Mouse (Mus musculus): ENCODE results near the gene Arhgef40.

Arhgef40 gene

DNA sequence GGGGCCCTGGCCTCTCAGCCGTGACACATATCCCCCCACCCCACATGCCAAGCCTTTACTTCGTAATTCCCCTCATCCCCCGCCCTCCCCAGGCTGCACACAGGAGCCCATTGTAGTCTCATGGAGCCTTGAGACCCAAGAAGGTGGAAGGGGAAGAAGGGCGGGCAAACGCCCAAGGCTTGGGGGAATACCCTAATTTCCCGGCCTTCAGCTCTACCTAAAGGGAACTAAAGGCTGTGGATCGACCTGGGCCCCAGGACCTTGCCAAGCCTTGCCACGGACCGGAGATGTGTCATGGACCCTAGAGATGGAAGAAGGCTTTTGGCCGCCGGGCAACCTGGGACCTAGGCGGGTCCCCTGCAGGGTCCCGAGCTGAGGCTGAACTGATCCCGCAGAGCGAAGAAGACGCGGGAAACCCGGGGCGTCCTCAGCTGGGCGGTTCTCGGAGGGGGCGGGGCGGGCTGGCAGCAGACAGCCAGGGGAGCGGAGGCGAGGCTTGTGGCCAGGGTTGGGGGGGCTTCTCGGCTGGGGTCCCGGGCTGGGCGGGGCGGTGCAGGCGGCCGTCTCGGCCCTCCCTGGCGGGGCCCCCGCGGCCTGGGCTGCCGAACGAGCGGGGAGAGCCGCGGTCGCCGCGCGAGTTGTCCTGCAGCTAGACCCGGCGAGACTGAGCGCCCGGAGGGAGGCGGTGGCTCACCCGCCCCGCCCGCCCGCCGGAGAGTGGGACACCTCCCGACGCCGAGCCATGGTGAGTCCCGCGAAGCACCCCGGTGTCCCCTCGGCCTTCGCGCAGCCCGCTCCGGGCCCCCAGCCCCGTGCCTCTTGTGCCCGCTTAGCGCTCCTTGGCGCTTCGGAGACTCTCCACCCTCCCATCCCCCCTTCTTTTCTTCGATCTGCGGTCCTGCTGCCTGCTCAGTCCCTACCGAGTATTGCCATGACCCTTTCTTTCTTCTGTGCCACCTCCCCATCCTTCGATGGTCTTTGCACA is at the start of gene Arhgef40:
TSS of gene Arhgef40 (plus strand) at position 473 of the 985 bp plus-strand sequence.
- peak; percentile 99 for DNase-seq

DNA sequence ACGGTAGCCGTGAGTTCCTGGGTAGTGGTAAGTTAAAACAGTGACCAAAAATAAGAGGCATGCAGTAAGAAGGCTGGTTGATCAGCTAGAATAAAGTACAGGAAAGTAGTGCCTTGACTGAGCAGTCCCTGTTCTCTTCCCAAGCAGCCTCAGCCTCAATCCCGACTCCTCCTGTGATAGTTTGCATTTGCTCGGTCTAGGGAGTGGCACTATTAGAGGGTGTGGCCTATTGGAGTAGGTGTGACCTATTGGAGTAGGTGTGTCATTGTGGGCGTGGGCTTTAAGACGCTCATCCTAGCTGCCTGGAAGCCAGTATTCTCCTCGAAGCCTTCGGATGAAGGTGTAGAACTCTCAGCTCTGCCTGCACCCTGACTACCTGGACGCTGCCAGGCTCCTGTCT is 45.5 kb upstream of the Arhgef40 start:
- no peak for DNase-seq

DNA sequence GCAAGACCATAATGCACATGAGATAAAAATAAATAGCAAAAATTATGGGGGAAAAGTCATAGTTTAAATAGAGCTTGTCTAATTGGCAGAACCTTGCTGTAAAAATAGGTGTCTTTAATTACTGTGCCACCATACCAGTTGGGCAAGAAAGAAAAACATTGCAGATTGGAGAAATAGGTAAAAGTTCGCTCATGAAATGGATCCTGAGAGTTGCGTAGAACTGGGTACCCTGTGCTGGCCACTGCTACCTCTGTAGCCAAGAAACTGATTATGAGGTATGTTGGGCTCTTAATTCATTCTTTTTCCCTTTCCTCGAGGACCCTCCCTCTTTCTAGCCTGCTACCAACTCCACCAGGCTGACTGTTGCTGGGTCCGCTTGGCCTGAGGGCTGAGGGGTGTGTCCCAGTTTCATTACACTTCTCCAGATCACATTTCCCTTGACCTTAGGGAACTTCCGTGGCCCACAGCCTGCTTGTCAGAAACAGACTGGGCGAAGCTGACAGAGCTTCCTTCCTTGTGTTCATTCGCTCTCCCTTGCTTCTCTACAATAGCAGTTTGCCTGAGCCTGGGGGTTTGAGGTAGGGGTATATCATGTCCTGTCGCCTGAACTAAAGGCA is 43.5 kb upstream of the Arhgef40 start:
- peak; percentile 95 for DNase-seq

DNA sequence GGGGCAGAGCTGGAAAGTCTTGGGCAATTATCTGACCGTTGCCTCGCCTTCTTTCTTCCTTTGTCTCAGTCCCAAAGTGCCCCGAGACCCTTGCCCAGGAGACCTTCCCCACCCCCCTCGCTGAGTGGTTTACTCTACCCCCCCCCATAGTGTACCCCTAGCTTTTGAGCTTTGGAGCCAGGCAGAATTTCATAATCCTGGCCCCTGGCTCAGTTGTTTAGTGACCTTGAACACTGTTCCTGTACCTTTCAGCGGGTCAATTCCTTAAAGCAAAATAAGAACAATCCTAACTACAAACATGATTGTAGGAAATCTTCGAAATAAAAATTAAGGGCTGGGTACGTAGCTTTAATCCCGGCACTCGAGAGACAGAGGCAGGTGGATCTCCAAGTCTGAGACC is 42.9 kb upstream of the Arhgef40 start:
- DNase-seq: no peak

- no peak for DNase-seq
These were observed 42.3 kb upstream of the Arhgef40 start for GRCm38 (mm10) chr14:51942236-51942635.

DNA sequence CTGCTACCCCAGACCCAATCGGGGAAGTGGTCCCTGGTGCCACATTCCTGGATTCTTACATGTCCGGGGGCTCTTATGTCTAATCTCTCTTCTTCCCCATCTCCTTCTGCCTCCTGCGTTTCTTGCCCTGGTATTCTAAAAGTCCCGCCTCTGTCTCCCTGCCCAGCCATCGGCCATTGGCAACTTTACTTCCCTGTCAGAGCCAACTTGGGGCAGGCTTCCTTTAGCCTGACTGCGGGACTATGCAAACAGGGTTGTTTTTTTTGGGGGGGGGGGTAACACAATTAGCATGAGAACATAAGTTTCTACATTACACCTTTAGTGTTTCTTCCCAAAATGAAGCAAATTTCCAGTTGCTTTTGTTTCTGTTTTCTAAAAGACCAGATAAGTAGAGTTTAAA is 41.2 kb upstream of the Arhgef40 start:
- DNase-seq: no peak

GRCm38 (mm10) chr14:51960316-51960715 is 24.2 kb upstream of the Arhgef40 start:
- DNase-seq: no peak

DNA sequence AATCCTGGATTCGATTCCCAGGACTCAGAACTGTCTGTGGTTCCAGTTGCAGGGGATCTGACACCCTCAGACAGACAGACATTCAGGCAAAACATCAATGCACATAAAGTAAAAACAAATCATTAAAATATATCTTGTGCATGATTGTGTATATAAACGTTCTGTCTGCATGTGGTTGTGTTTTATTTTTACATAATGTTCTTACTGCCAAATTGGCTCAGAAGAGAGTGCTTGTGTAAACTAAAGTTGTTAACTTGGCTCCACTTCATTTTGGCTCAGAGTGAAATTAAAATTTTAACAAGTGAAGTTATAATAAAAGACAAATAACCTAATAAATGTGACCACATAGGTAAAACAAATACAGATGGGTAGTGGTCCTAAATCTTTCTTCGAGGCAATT is 17.1 kb upstream of the Arhgef40 start:
- DNase-seq: no peak

DNA sequence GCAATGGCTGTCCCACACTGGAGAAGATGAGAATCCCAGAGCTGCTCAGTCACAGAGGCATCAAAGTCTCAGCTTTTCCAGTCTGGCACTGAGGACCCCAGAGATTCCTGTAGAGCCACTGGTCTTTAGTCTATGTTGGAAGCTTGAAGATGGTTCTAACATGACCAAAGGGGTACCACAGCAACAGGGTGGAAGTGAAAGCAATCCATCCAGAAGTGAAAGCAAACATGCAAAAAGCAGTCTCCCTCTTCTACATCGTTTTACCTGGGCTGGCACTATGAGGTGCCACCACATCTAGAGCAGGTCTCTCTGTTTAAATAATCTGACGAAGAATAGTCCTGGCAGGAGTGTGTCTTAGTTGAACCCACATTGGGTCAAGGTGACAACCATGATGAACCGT is 5.3 kb upstream of the Arhgef40 start:
- DNase-seq: no peak

GRCm38 (mm10) chr14:51983251-51983650 is 1.3 kb upstream of the Arhgef40 start:
- DNase-seq: peak; percentile 71

DNA sequence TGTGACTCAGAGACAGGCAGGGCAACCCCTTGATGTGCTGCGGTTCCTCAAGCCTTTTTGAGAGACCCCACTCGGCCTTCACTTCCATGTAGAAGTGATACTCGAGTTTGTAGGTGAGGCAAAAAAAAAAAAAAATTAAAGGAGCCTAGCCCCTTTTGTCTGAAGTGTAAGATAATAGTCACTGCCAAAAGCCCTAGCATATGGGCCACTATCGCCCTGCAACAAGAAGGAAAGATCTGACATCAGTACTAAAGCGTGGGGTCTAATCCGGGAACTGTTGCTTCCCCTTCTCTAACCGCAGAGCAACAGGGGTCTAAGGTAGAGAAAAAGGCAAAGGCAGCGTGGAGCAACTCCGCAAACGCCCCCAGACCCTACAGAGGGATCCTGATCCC is 668 bp upstream of the Arhgef40 start:
- no peak for DNase-seq

DNA sequence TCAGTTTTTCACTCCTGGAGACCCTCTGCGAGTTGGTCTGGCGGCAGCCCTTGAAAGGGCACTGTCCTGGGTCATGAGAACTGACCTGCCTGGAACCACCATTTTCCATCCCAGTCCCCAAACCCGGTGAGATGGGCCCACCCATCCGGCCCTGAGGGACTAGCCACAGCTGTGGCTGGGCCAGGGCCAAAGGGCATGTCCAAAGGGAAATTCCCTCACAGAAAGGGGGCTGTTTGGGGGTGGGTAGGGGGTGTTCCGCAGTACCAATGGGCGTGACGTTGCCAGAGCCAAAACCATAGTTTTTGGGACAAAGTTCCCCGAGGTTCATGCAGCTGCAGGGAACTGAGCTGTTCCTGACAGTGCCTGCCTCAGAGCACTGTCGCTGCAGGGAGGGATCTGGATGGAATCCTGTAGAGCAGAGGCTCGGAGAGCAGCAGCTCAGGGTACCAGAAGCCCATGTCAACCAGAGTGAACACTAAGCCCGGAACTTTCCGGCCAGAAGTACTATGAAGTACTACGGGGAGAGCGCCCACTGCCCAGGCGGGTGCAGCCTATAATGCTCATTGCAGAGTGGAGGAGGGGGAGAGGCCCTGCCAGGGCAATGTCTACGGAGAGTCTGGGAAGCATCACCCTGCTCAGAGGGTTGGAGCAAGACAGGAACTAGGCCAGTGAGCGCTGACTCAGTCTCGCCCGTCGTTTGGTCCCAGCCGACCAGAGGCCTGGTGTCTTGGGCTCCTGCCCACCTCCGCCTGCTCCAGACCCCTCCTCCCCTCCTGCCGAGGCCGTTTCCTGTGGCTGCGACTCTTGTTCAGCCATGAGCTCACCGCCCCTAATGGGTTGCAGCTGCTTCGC is 1.0 kb downstream of the Arhgef40 start:
- peak; percentile 99 for DNase-seq

DNA sequence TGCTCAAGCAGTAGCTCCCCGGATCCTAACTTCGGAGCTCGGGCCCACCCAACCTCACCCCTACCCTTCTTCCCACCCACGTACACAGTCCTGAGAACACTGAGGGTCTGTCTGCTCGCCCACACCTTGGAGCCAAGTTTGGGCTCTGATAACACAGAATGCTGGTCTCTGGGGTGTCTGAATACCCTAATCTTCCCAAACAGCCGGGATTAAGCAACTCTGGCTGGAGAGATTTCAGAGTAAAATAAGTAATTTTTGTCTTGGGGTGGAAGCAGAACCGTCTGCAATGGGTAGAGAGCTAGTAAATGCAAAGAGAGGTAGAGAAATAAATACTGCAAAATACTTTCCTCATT is 1.6 kb downstream of the Arhgef40 start:
- no peak for DNase-seq

- DNase-seq: peak; percentile 91
These were observed 2.7 kb downstream of the Arhgef40 start for GRCm38 (mm10) chr14:51987177-51987576.

- DNase-seq: peak; percentile 91
These were observed 4.2 kb downstream of the Arhgef40 start for GRCm38 (mm10) chr14:51988731-51989130.

DNA sequence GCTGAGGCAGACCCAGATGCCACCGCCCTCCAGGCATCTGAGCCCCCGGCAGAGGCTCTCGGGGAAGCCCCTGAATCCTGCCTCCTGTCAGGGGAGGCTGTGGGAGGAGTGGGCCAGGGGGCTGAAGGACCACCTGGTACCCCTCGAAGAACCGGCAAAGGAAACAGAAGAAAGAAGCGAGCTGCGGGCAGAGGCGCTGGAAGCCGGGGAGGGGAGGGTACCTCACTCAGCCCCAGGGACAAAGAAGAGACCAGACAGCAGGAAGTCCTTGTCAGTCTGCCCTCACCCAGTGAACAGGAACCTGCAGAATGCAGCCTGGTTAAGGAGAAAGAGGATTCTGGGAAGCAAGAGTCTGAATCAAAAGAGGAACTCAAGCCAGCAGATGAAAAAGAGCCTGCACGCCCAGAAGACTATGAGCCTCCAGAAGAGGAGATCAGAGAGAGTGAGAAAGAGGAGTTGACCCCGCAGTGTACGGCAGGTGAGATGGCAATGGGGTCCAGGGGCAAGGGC is 5.0 kb downstream of the Arhgef40 start:
- DNase-seq: peak; percentile 95

DNA sequence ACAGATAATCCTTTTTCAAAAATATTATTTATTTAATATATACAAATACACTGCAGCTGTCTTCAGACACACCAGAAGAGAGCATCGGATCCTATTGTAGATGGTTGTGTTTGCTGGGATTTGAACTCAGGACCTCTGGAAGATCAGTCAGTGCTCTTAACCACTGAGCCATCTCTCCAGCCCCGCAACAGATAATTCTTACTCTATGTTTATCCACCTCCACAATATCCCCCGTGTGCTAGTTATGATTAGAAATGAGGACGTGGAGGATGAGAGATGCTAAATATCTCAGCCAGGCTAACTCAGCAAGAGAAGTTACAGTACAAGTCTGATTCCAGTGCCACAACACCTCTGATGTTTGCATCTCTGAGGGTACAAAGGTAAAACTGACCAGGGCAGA is 9.9 kb downstream of the Arhgef40 start:
- DNase-seq: no peak

DNA sequence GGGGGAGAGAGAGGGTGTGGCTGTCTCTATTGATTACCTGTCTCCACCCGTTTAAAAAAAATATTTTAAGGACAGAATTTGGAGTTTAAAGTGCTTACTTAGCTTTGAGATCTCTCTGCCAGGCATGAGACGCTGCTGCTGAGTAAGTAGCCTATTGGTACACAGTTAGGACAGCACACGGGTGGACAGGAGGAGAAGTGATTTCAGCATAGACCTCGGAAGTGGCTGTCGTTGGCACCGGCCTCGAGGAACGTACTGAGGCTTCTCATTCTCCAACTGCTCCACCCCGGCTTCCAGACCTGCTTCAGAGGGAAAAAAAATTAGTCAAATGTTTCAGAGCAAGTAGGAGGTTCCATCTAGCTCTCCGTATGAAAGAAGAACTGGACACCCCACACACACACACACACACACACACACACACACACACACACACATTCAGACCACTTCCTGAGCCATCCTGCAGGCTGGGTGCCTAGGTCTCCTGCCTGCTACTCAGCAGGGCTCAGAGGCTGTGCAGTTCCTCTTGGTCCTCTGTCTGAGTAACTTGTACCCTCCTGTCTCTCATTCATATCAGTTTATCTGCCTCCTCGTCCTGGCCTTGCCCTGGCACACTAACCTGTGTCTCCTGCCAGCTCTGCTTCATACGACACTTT is 10.8 kb downstream of the Arhgef40 start:
- DNase-seq: no peak

- peak; percentile 91 for DNase-seq
These were observed 11.8 kb downstream of the Arhgef40 start for GRCm38 (mm10) chr14:51996231-51996841.

DNA sequence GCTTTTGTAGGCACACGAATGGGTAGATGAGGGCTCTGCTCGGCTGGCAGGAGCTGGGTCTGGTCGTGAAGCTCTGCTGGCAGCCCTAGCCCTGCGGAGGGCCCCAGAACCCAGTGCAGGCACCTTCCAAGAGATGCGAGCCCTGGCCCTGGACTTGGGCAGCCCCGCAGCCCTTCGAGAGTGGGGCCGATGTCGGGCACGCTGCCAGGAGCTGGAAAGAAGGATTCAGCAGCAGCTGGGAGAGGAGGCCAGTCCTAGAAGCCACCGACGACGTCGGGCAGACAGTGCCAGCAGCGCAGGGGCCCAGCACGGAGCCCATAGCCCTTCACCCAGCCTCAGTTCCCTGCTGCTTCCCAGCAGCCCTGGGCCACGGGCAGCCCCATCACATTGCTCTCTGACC is 12.3 kb downstream of the Arhgef40 start:
- DNase-seq: peak; percentile 89

GRCm38 (mm10) chr14:51997483-51997882 is 13.0 kb downstream of the Arhgef40 start:
- peak; percentile 89 for DNase-seq

- peak; percentile 93 for DNase-seq
These were observed 19.5 kb downstream of the Arhgef40 start for GRCm38 (mm10) chr14:52003981-52004495.

Data from heart, adult 11 months (tissue).